Mouse (Mus musculus): ENCODE data around the gene Serinc4. TPM values are rescaled to one million over a fixed set of nuclear protein-coding genes. Genes with fewer than 3 reads are reported as not detected.

The Serinc4 gene
- polyA plus RNA-seq (2012; rRNA removed; ENCODE audit: low replicate concordance) = 0.09 and 0.30 TPM in 2 replicates

DNA sequence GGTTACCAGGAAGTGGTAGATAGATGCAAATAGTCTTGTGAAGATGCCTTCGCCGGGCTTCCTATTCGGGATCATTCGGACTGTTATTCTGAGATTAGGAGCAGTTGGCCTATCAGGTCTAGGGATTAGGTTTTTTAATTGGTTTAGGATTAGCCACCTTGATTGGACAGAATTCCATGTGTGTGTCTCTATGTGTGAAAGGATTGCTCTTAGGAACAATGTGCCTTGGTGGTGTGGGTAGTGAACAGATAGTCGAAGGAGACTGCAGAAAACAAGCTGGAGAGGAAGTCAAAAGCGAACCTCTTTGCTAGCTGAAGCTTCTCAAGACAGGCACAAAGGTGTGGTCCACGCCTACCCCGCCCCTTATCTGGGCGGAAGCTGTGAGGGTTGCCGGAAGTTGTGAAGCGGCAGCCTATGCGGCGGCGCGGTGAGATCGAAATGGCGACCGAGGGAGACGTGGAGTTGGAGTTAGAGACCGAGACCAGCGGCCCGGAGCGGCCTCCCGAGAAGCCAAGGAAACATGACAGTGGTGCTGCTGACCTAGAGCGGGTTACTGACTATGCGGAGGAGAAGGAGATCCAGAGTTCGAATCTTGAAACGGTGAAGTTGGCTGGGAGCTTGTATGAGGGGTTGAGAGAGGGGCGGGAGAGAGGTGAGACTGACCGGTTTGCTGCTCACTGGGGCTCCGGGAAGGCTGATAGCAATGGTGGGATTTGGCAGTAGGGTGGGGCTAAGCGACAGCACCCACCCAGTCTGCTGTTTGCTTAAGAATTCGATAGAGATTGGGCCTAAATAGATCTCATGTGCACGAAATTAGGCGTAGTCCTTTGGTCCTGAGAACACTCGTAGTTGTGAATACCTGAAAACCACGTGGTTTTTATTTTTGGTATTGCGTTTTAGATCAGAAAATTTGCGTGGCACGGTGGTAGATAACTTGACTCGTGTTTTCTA lies at the start of gene Serinc4:
Serinc4 (minus strand) TSS at position 90 of the 951 bp plus-strand sequence.

DNA sequence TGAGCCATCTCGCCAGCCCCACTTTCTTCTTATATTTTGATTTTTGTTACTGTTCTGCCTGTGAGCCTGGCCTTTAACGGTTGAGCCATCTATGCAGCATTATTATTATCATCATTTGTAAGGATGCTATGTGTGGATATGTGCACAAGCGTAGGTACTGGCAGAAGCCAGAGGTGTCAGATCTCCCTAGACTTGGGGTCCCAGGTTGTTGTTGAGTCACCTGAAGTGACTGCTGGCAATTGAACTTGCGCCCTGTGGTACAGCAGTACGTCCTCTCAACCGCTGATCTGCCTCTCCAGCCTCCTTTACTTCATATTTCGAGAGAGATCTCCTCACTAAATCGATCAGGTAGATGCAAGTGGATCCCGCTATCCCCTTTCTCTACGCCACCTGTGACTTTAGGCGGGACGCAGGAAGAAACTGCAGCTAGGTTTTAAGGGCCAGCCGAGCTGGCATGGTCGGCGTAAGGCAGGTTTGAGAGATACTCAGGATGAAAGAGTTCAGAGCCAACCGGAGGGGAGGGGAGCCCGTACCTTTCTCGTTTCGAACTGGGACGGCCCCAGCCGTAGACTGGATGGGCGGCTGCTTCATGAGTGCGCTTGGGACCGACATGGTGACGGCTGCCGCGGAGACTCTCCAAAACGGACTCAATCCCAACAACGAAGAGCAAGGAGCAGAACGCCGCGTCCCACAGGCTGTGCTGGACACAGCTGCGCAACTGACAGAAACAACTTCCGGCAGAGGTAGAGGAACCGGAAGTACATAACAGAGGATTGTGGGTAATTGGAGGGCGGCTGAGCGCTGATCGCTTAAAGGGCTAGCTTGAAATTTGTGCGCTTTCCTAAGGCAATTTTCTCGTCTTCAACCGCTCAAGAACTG lies 17.0 kb upstream of the Serinc4 start, which contains the start of gene Mfap1b:
Mfap1b (minus strand) TSS at position 767 of the 879 bp plus-strand sequence.

GRCm38 (mm10) chr2:121452990-121453389 lies 3.6 kb downstream of the Serinc4 start, which contains the start of gene Hypk:
Gene Hypk (plus strand): TSS chr2:121453290.

GRCm38 (mm10) chr2:121448739-121449535 lies 7.6 kb downstream of the Serinc4 start, which contains the start of gene Serf2:
Gene Serf2 (plus strand): TSS chr2:121449195.

GRCm38 (mm10) chr2:121444178-121444577 lies 12.4 kb downstream of the Serinc4 start, which contains the start of gene Ell3:
Gene Ell3 (minus strand): TSS chr2:121444278.

GRCm38 (mm10) chr2:121413387-121414042 lies 43.1 kb downstream of the Serinc4 start, which contains the start of the genes Pdia3 and Catsper2:
Gene Pdia3 (plus strand): TSS chr2:121413775.
Gene Catsper2 (minus strand): TSS chr2:121413792.

Other genes starting within 250 kb of the Serinc4 start
- gene Trp53bp1, start 185.4 kb downstream of the Serinc4 start, polyA plus RNA-seq (2012; rRNA removed; ENCODE audit: low replicate concordance) = 2.9 and 10.6 TPM in 2 replicates
- 1.3 and 2.9 TPM in 2 replicates for gene Map1a, start 167.2 kb downstream of the Serinc4 start, polyA plus RNA-seq (2012; rRNA removed; ENCODE audit: low replicate concordance)
- gene Ppip5k1, start 101.4 kb downstream of the Serinc4 start, polyA plus RNA-seq (2012; rRNA removed; ENCODE audit: low replicate concordance) = 38.4 and 48.8 TPM in 2 replicates
- gene Ckmt1, start 99.1 kb downstream of the Serinc4 start, polyA plus RNA-seq (2012; rRNA removed; ENCODE audit: low replicate concordance) = 2,331 and 3,610 TPM in 2 replicates
- gene Strc, start 69.6 kb downstream of the Serinc4 start, polyA plus RNA-seq (2012; rRNA removed; ENCODE audit: low replicate concordance) = 0.19 and 1.1 TPM in 2 replicates
- 1,015 and 2,104 TPM in 2 replicates for gene Pdia3, start 43.0 kb downstream of the Serinc4 start, polyA plus RNA-seq (2012; rRNA removed; ENCODE audit: low replicate concordance)
- 0.39 and 0.56 TPM in 2 replicates for gene Catsper2, start 43.0 kb downstream of the Serinc4 start, polyA plus RNA-seq (2012; rRNA removed; ENCODE audit: low replicate concordance)
- gene Ell3, start 12.5 kb downstream of the Serinc4 start, polyA plus RNA-seq (2012; rRNA removed; ENCODE audit: low replicate concordance) = 1.5 and 1.9 TPM in 2 replicates
- gene Serf2, start 7.6 kb downstream of the Serinc4 start, polyA plus RNA-seq (2012; rRNA removed; ENCODE audit: low replicate concordance) = 581 and 825 TPM in 2 replicates
- 1.1 and 3.5 TPM in 2 replicates for gene Hypk, start 3.5 kb downstream of the Serinc4 start, polyA plus RNA-seq (2012; rRNA removed; ENCODE audit: low replicate concordance)
- gene Mfap1b, start 17.3 kb upstream of the Serinc4 start, polyA plus RNA-seq (2012; rRNA removed; ENCODE audit: low replicate concordance) = 0.26 and 0.56 TPM in 2 replicates
- 0.34 and 0.35 TPM in 2 replicates for gene Mfap1a, start 49.9 kb upstream of the Serinc4 start, polyA plus RNA-seq (2012; rRNA removed; ENCODE audit: low replicate concordance)
- gene Wdr76, start 49.9 kb upstream of the Serinc4 start, polyA plus RNA-seq (2012; rRNA removed; ENCODE audit: low replicate concordance) = 0.46 and 1.1 TPM in 2 replicates

All from duodenum, adult 2 months (tissue).